Mouse (Mus musculus) thymus, postnatal 10 days (tissue): ENCODE results near the gene Olfr824.
"Not testable (repeated sequence)": the region's sequence is repeated elsewhere in the genome, so short reads cannot be mapped to it uniquely, and the experiment has no call there.

Experiments used
- DNase-seq, 2 experiments: peaks; one replicate each; pipeline ENCODE4 v3.0.0; 2021; ENCODE audit warnings: low spot score in 2 of 2

Olfr824 gene

DNA sequence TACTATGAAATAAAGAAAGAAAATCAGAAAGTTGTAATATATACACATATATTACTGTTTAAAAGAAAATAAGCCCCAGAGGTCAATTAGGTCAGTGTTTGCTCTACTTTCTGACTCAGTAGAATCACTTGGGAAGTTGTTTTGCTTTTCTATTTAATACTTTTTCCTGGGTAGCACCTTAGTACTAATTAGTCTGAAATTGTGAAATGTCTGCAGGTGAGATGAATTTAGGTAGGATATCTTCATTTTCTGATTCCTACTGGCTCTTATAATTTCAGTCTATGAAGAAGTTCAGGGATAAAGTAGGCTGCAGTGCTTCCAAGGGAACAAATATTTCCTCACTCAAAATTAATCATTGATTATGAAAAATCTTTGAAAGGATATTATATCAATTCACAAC lies at the start of gene Olfr824:
Gene Olfr824 (minus strand): TSS at position 101 of the 400 bp plus-strand sequence.
- not testable (repeated sequence) for DNase-seq

DNA sequence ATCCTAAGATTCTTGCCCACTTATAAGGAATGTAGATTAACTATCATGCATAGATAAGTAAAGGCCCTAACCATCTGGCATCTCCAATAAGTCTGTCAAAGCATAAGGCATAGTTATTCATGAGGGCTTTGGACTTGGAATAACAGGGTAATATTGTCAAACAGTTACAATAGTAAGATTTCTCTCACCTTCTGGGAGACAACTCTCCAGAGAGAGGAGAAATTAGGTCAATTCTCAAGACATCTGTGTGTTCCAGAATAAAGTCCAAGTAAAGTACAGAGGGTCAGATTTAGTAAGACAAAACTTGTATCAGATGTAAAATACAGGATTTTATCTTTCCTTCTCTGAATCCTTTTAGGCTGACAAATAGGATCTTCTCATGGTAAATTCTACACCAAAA lies 36.9 kb upstream of the Olfr824 start, which contains the start of gene Olfr825:
Gene Olfr825 (minus strand): TSS at position 101 of the 400 bp plus-strand sequence.
- no peak for DNase-seq

DNA sequence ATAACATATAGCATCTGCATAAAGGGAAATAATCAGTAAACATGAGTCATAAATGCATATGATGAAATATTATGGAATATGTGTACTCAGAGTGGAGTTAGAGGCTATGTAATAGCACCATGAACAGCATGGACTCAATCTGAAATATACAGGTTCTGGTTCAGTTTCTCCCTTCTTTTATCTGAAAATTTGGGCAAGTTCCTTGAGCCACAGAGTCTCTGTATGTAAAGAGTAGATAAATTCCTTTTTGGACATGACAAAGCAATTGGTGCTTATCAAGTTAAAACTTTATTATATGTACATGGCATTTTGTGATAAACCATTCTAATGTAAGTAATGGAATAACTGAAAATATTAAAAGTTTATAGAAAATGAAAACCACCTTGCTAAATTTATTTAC lies 35.4 kb upstream of the Olfr824 start:
- no peak for DNase-seq

DNA sequence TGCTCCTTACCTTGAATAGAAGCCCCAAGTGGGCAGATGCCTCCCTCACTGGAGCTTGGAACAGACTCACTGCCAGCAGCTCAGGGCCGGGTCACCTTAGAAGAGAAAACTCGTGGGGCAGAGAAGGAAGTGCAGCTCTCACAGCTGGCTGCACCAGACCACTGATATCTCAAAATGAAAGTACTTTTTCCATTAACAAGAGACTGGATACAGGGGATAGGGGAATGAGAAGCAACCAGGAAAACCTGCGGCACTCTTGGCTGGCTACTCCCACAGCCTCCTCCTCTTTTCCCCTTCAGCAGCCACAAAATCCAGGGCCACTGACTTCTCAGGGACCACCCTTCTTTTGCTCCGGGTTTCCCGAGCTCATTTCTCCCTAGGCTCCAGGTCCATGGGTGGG lies 14.3 kb upstream of the Olfr824 start:
- DNase-seq, result no peak

DNA sequence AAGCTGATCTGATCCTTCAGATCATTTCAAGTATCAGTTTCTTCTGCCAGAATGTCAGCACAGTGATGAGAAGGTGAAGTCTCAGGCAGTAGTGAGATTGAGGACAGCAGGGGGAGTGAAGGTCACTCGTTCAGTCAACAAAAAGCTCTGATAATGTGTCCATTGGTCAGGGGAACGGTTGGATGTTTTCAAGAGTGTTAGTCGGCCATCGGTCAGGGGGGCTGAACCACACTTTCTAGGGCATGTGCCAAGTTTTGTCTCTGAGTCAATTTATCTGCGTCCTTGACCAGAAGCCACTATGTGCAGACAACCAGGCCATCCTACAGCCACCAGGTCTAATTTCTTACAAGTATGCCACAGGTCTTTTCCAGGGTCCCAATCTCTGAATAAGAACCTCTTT lies 12.7 kb upstream of the Olfr824 start:
- not testable (repeated sequence) for DNase-seq

DNA sequence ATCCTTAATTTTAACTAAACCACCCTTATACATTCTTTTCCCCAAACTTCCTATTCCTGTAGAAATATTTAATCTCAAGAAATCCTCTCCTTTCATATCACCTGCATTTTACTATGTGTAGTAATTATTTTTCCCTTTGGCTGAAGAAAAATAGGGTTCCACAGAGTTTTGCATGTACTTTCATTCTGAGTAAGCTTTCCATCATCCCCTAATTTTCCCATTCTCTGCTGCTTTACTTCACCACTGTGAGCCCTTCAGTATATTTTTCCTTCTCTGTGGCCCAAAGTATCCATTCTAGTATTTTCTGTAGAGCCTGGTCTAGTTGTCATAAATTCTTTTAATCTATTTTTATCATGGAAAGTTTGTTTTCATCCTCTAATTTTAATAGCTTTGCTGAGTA lies 5.0 kb upstream of the Olfr824 start:
- no peak for DNase-seq

DNA sequence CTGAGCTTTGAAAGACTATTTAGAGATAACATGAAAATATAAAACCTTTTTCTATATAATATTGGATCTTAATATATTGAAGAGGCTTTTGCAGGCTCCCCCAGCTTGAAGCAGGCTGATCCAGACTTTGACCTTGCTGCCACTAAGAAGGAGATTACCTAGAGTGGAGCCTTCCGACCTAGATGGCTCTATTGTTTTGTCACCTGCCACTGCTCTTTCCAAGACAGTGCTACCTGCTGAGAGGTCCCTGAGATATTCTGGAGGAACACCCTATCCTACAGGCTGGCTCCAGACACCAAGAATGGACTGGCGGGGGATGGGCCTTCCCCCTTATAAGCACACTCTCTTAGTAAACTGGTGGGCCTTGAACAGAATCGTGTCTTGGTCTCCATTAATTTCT lies 13.8 kb downstream of the Olfr824 start:
- DNase-seq, result not testable (repeated sequence)

DNA sequence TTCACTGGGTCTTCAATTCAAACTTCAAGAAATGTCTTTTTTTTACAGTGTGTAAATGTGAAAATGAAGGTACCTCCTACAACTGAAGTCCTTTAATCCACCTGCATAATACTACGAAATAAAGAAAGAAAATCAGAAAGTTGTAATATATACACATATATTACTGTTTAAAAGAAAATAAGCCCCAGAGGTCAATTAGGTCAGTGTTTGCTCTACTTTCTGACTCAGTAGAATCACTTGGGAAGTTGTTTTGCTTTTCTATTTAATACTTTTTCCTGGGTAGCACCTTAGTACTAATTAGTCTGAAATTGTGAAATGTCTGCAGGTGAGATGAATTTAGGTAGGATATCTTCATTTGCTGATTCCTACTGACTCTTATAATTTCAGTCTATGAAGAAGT lies 14.5 kb downstream of the Olfr824 start, which contains the start of gene Olfr823:
Gene Olfr823 (minus strand): TSS at position 101 of the 400 bp plus-strand sequence.
- DNase-seq, result not testable (repeated sequence)

DNA sequence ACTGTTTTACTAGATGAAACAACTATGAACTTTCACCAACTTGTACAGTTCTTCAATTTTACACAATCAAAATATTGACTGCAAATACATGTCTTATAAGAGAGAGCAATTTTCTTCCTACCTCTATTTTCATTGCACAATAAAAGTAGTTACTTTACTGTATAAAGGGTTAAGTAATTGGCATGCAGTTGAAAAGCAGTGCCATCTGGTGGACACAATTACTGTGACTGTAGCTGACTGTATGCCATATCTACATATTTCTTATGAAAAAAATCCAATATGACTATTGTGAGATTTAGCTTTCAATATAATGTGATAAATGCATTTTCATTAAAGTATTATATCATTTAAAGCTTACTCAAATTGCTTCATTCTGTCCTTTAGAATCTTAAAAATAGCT lies 33.7 kb downstream of the Olfr824 start:
- no peak for DNase-seq

DNA sequence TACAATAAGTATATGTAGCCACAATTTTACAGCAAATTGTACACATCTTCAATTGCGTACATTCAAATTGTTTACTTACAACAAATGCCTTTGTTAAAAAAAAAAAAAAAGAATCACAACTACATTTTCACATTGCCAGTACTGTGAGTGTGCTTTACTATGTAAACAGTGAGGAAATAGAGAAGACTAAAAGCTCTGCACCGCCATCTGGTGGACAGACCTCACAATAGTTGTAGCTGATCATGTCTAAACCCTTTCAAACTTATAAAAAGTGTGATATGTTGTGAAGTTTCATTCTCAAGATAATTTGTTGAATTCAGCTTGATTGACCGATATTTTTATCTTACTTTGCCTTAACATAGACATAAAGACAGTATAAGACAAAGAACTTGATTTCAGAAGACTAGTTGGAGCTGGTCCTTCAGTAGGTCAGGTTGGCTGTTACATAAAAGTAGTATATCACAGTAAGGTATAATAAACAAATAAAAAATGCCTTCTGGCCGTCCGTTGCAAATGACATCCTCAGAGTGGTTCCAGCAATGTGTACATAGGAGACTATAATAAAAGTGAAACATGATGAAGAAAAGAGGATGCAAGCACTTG lies 36.9 kb downstream of the Olfr824 start:
- peak in 1 of 2 experiments; percentile 13 for DNase-seq
